Mouse (Mus musculus) thymus, adult 2 months (tissue): ENCODE measurements around the gene Ccdc148.

ENCODE experiments used
- CTCF ChIP-seq: fragments of 200-500 bp; IDR thresholded peaks from 2 replicates; pipeline ENCODE4 v1.5.1; 2012; ENCODE audit warnings: mild to moderate bottlenecking, control low read depth, low read length, moderate library complexity, borderline replicate concordance; ENCODE audit not compliant: control insufficient read depth, poor library complexity, insufficient read depth; ENCODE audit errors: extremely low read depth
- POLR2A ChIP-seq: fragments of 200-500 bp; IDR thresholded peaks from 2 replicates; pipeline ENCODE4 v1.6.1; 2012; ENCODE audit warnings: mild to moderate bottlenecking, low read length, control low read depth, moderate library complexity; ENCODE audit not compliant: control insufficient read depth, poor library complexity, insufficient read depth; ENCODE audit errors: extremely low read depth

GRCm38 (mm10) chr2:58978095-58978494 is 182.4 kb downstream of the Ccdc148 start:
- TF ChIP-seq CTCF = no peak
- no peak for TF ChIP-seq POLR2A
